Mouse (Mus musculus) megakaryocyte, embryonic 14.5 days (primary cell): ENCODE results near the gene Pgam5.

ENCODE experiments used
- FLI1 ChIP-seq: IDR thresholded peaks from 2 replicates; pipeline ENCODE4 v1.6.1; 2012; ENCODE audit warnings: low read length, inconsistent platforms, mixed read lengths
- GATA1 ChIP-seq: IDR thresholded peaks from 3 replicates; pipeline ENCODE4 v1.6.1; 2012; ENCODE audit warnings: mixed read lengths, low read length, inconsistent platforms, borderline replicate concordance

DNA sequence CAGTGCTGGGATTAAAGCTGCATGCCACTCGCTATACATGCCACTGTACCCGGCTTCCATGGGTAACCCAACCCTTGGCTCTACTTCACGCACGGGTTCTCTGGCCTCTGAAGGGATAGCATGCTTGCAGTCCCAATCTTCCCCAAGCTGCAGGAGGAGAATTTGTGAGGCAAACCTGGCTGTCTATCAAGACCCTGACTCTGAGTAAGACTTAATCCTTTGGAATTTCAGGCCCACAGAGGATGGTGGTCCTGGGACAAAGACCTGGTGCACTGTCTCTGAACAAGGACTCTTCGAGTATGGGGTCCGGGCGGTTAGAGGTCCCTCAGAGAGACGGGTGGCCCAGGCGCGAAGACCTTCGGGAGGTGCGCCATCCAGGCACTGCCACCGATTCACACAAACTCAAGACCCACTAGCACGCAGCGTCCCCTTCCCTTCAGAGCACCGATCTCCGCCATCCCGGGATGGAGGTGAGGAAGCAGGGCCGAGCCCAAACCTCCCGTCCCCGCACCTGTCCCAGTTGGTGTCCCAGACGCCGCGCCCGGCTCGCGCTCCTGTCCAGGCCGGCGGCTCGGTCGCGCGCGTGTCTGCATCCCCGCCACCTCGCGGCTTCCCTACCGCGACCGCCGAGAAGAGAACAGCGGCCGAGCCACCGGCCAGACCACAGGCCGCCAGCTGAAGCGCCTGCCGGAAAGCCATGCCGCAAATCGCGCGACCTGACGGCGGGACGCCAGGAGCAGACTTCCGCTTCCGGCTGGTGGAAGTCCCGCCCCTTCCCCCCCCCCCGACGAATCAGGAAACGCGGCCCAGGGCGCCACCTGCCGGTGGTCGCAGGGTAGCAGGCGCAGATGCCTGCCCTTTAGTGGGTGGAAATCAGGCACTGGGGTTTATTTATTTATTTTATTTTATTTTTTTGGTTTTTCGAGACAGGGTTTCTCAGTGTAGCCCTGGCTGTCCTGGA is at the start of gene Pgam5:
- no peak for TF ChIP-seq GATA1
- no peak for TF ChIP-seq FLI1
